Mouse (Mus musculus): ENCODE measurements around the gene Mast4.

Gene Mast4

GRCm38 (mm10) chr13:103315113-103315708 is 19.1 kb downstream of the Mast4 start:
- peak; percentile 54 for DNase-seq

GRCm38 (mm10) chr13:103308296-103308695 is 26.0 kb downstream of the Mast4 start:
- peak; percentile 39 for DNase-seq

- DNase-seq: peak; percentile 86
Measured at GRCm38 (mm10) chr13:103303826-103304225, 30.5 kb downstream of the Mast4 start.

- peak; percentile 50 for DNase-seq
Measured at GRCm38 (mm10) chr13:103302508-103302907, 31.8 kb downstream of the Mast4 start.

GRCm38 (mm10) chr13:103302077-103302476 is 32.2 kb downstream of the Mast4 start:
- DNase-seq: peak; percentile 40

- no peak for DNase-seq
Measured at GRCm38 (mm10) chr13:103294424-103294823, 39.9 kb downstream of the Mast4 start.

- DNase-seq: peak; percentile 62
Measured at GRCm38 (mm10) chr13:103293121-103293520, 41.2 kb downstream of the Mast4 start.

- DNase-seq: no peak
Measured at GRCm38 (mm10) chr13:103291098-103291497, 43.2 kb downstream of the Mast4 start.

GRCm38 (mm10) chr13:103285821-103286220 is 48.5 kb downstream of the Mast4 start:
- peak; percentile 94 for DNase-seq

- peak; percentile 79 for DNase-seq
Measured at GRCm38 (mm10) chr13:103285036-103285435, 49.3 kb downstream of the Mast4 start.

- DNase-seq: peak; percentile 94
Measured at GRCm38 (mm10) chr13:103270856-103271391, 63.4 kb downstream of the Mast4 start.

- peak; percentile 52 for DNase-seq
Measured at GRCm38 (mm10) chr13:103262707-103263106, 71.6 kb downstream of the Mast4 start.

- peak; percentile 64 for DNase-seq
Measured at GRCm38 (mm10) chr13:103262061-103262460, 72.2 kb downstream of the Mast4 start.

- DNase-seq: peak; percentile 97
Measured at GRCm38 (mm10) chr13:103260414-103260813, 73.9 kb downstream of the Mast4 start.

GRCm38 (mm10) chr13:103258106-103258505 is 76.2 kb downstream of the Mast4 start:
- peak; percentile 86 for DNase-seq

- peak; percentile 27 for DNase-seq
Measured at GRCm38 (mm10) chr13:103254861-103255260, 79.4 kb downstream of the Mast4 start.

- peak; percentile 33 for DNase-seq
Measured at GRCm38 (mm10) chr13:103253077-103253476, 81.2 kb downstream of the Mast4 start.

- peak; percentile 55 for DNase-seq
Measured at GRCm38 (mm10) chr13:103248102-103249054, 85.9 kb downstream of the Mast4 start.

GRCm38 (mm10) chr13:103246973-103247718 is 87.2 kb downstream of the Mast4 start:
- DNase-seq: peak; percentile 3

- DNase-seq: peak; percentile 62
Measured at GRCm38 (mm10) chr13:103245431-103245830, 88.9 kb downstream of the Mast4 start.

- no peak for DNase-seq
Measured at GRCm38 (mm10) chr13:103244053-103244452, 90.2 kb downstream of the Mast4 start.

GRCm38 (mm10) chr13:103241092-103241491 is 93.2 kb downstream of the Mast4 start:
- peak; percentile 52 for DNase-seq

GRCm38 (mm10) chr13:103239654-103240053 is 94.6 kb downstream of the Mast4 start:
- DNase-seq: no peak

Measured in heart, adult 11 months (tissue).